Mouse (Mus musculus): ENCODE data around the gene A630095N17Rik.

- TF ChIP-seq GATA1 (IDR thresholded peaks at IDR 0.05; ENCODE audit: borderline replicate concordance, low read length) (no peak), FLI1 (IDR thresholded peaks at IDR 0.05; ENCODE audit: low read length) (no peak)
Measured at GRCm38 (mm10) chr1:75211141-75211708, 20.7 kb downstream of the A630095N17Rik start.

Measured in megakaryocyte, embryonic 14.5 days (primary cell).